Comparison of ENCODE assay signal across 12 mouse cellular contexts in the genomic region with DNA sequence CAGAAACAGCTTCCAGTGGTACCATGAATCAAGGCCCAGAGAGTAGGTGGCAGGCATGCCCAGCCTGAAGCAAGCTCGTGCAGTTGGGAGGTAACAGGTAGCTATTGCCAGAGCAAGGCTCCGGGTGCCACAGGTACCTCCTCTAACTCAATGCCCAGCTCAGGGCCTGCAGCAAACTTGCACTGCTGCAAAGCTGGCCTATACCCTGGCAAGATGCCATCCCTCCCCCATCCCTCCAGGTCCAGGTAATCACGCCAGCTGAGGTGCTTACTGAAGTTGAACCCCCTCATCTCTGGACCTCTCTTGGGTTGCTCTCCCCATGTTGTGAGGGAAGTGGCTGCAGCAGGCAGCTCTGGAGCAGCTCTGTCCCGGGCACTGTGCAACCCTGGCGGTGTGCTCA. TPM values are rescaled to one million over a fixed set of nuclear protein-coding genes. Genes with fewer than 3 reads are reported as not detected.
DNase-seq lines count a peak whose midpoint lies in the region; ATAC-seq and TF ChIP-seq lines count a peak whose summit lies in the region.
"Had no signal": no experiment of that assay in that cellular context is flagged by ENCODE, and none has a peak within 500 bp of the region (broad histone marks: within the 10 kb centered on the region; RNA-seq: fewer than 3 reads in every experiment).

No protein-coding gene starts in this region.

- DNase-seq in cerebellum, adult 9-11 months = peak; percentile 46
- no peak for DNase-seq in cerebellum, postnatal 36 days
- no peak for DNase-seq in left cerebral cortex, adult 2 months (ENCODE audit: extremely low spot score in 1 of 2, low spot score in 2 of 2)
- no peak for DNase-seq in left cerebral cortex, postnatal 25 days (ENCODE audit: low spot score in 2 of 2)
- DNase-seq in kidney, postnatal 4 days = peak; percentile 44 to 66
- no peak for DNase-seq in T-cell, adult 2 months (ENCODE audit: low spot score)
- DNase-seq in adrenal gland, postnatal 10 days = no peak
- DNase-seq: adrenal gland, postnatal 25 days; liver had no signal

- no peaks in the 10 kb centered on the region for H3K9me3 ChIP-seq in embryonic facial prominence, embryonic 15.5 days (replicated peaks)

- H3K36me3 ChIP-seq in embryonic facial prominence, embryonic 15.5 days = no peaks in the 10 kb centered on the region

- no peak for ATAC-seq in embryonic facial prominence, embryonic 15.5 days (ENCODE audit: insufficient number of reproducible peaks, low FRiP score, low TSS enrichment, low read depth)

- WGBS in embryonic facial prominence, embryonic 15.5 days = 71% methylated on average over 5 of the region's 5 CpGs

- H3K27me3 ChIP-seq in embryonic facial prominence, embryonic 15.5 days = no peaks in the 10 kb centered on the region

- peaks cover 52% of the 10 kb centered on the region for H3K4me1 ChIP-seq in embryonic facial prominence, embryonic 15.5 days

- no peak overlapping the region for H3K4me3 ChIP-seq in left cerebral cortex, adult 2 months
- H3K4me3 ChIP-seq in embryonic facial prominence, embryonic 15.5 days (replicated peaks) = no peak overlapping the region

- intact Hi-C loops in left cerebral cortex, adult 2 months (cut with DNase I) = loop anchor here (5.0 kb wide), 2 partner anchors 74 to 344 kb away; no protein-coding TSS in a partner anchor
- intact Hi-C loops in left cerebral cortex, postnatal 25 days (cut with DNase I) = loop anchor here (5.0 kb wide), 1 partner anchor 54 kb away; no protein-coding TSS in a partner anchor

- H3K4me2 ChIP-seq in embryonic facial prominence, embryonic 15.5 days (replicated peaks) = no peak overlapping the region; the same call in 1 of the 2 replicates

- H3K9ac ChIP-seq in embryonic facial prominence, embryonic 15.5 days = no peak overlapping the region

- H3K27ac ChIP-seq in left cerebral cortex, adult 2 months = peak overlapping the region; percentile 72; the same call in 1 of the 2 replicates
- H3K27ac ChIP-seq in embryonic facial prominence, embryonic 15.5 days (replicated peaks) = peak overlapping the region; percentile 84

- TF ChIP-seq CTCF in left cerebral cortex, adult 2 months (IDR thresholded peaks at IDR 0.05) = no peak

RNA-seq across cellular contexts. Expression of a gene that starts 48.2 kb away (rescaled TPM):
- total RNA-seq in left cerebral cortex, adult 2 months (2021) = 10 to 100 TPM; 15.5 to 16.3 TPM
- 10 to 100 TPM; 15.3 to 19.2 TPM for total RNA-seq in left cerebral cortex, postnatal 25 days (2021)
- polyA plus RNA-seq in embryonic facial prominence, embryonic 15.5 days (2015; fragmentation: Nextera tagmentation; extraction: Ambion mirVana) = 14.4 and 17.4 TPM in 2 replicates
- 10 to 100 TPM; 16.8 to 17.0 TPM for total RNA-seq in adrenal gland, postnatal 10 days (2021)

RNA-seq across cellular contexts. Expression of a gene that starts 59.3 kb away (rescaled TPM):
- not detected for total RNA-seq in left cerebral cortex, adult 2 months (2021)
- not detected for total RNA-seq in left cerebral cortex, postnatal 25 days (2021)
- 0.05 TPM in 1 of 2 replicates, not detected in the other for polyA plus RNA-seq in embryonic facial prominence, embryonic 15.5 days (2015; fragmentation: Nextera tagmentation; extraction: Ambion mirVana)
- under 1 TPM in 1 of 2 experiments, not detected in 1; 0.12 TPM for total RNA-seq in adrenal gland, postnatal 10 days (2021)
- total RNA-seq: adrenal gland, postnatal 25 days; gastrocnemius, adult 8-10 months had no signal
- polyA plus RNA-seq: large intestine, adult 2 months had no signal

Comparison
In these comparisons a context has a peak if more than half of its experiments do, and no peak if none do; other contexts are left out.
1. DNase-seq: peak in cerebellum, adult 9-11 months (single experiment) and kidney, postnatal 4 days (2 of 2); none in cerebellum, postnatal 36 days (0 of 2), left cerebral cortex, adult 2 months (0 of 2), left cerebral cortex, postnatal 25 days (0 of 2), T-cell, adult 2 months (single experiment) and adrenal gland, postnatal 10 days (single experiment).